Mouse (Mus musculus) forelimb bud, embryonic 11.5 days (tissue): ENCODE data around the gene Rpia.
"Not testable (repeated sequence)": the region's sequence is repeated elsewhere in the genome, so short reads cannot be mapped to it uniquely, and the experiment has no call there.

Source experiments
- DNase-seq: peaks from one replicate; pipeline ENCODE4 v3.0.0-alpha.2; 2012; ENCODE audit warnings: low read depth, low spot score

The Rpia gene

DNA sequence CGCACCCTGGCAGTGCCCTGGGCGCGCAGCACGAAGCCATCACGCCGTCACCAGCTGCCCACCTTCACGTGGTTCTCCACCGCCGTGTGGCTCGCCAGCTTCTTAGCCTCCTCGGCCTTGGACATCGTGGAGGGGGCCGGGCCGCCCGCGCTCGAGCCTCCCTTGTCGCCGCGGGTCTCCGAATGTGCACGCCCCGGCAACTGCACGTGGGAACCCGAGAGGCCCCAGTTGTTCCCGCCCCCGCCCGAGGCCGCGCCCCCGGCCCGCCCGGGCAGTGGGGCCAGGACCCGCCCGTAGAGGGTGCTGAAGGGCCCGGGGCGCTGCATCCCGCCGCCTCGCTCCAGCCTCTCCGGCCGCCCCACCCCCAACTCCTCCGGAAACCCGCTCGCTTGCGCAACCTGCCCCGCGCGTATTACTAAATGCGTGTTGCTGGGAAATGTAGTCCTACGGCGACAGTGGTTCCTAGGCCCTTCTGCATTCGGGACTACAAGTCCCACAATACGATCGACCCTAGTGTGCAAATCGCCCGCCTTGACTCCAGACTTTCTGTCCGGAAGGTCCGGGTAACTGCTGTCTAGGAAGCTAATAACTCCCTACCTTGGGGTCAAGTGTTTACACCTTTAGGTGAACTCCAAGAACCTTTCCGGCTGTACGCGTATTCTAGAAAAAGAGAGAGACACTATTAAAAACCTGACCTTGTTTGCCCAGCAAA is at the start of gene Rpia:
Gene Rpia, minus strand, starts transcription at position 409 of the 712 bp plus-strand sequence.
- peak; percentile 97 for DNase-seq

DNA sequence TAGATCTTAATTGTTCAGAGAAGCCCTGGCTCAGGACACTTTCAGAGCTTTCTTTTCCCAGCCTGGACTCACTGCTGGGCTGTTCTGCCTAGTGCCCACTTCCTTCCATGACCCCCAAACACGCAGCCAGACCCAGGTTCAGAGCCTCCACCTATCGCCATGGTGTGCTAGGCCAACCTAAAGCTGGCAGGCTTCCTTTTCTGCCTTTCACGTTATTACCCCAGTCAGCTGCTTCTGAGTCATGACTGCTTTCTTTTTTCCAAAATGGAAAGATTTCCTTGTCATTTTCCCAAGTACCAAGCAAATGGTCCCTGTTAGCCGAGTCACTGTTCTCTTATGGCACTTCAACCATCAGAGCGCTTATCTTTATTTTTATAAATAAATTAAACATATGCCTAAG is 48.2 kb upstream of the Rpia start:
- no peak for DNase-seq

DNA sequence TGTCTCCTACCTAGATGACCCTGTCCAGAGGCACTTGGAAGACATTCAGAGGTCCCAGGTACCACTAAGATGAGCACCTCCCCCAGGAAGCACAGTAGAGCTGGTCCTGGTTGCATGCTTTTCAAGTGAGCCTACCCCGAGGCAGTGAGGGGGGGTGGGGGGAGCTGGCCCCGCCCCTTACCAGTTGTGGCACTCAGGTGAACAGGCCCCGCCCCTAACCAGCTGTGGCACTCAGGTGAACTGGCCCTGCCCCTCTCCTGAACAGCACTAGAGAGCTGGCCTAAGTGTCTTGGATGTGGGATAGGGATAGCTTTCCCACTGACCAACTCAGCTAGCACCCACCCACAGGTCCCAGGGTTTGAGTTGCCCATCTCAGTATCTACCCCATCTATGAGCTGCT is 46.5 kb upstream of the Rpia start:
- no peak for DNase-seq

DNA sequence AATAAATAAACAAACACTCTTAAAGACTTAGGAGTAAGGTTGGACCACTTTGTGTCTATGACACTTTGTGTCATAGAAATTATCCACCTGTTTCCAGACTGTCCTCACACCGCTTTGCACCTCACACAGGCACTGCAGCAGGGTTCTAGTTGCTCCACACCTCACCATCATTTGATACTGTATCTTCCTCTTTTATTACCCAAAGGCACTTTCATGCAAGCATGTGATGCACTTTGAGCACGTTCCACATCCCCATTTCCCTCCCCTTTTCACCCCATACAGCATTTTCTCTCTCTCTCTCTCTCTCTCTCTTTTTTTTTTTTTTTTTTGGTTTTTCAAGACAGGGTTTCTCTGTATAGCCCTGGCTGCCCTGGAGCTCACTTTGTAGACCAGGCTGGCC is 45.3 kb upstream of the Rpia start:
- DNase-seq = no peak

DNA sequence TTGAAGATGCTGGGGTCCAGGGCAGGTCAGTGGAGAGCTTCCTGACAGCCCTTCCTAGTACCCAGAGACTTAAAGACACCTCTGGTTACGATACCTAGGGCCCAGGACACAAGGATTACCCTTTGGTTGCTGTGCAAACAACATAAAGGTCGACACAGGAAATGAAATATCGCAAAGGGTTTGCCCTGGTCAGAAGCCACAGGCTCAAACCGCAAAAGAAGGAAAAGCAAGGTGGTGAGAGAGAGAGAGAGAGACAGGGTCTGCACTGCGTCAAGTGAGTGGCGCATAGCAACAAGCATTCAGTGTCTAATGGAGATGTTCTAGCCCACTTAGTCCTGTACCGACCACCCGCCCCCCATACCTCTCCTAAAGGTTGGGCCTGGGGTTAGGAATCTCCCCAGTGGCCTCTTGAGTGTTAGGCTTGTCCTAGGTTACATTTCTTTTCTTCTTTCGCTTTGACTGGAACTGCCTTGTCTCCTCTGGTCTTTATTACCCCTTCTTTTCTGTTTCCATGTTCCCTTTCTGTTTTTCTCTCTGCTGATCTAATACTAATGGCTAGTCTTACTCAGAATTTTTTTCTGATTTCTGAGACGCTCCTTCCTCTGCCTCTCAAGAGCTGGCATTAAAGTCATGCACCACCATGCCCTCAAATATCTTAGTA is 39.3 kb upstream of the Rpia start:
- no peak for DNase-seq

DNA sequence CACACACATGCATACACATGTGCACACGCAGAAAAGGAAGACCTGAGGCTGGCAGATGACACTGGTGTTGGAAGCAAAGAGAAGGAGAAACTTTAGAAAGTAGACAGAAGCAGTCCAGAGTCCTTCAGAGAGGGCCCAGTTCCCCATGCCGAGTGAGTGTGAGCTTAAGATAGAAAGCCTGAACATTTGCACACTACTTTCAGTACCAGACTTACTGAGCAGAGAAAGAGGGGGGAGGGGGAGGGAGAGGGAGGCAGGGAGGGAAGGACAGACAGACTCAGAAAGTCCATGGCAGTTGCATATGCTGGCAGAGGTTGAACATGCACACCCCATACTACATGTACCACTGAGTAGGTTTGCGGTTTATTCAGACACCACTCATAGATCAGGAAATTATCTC is 38.5 kb upstream of the Rpia start:
- no peak for DNase-seq

DNA sequence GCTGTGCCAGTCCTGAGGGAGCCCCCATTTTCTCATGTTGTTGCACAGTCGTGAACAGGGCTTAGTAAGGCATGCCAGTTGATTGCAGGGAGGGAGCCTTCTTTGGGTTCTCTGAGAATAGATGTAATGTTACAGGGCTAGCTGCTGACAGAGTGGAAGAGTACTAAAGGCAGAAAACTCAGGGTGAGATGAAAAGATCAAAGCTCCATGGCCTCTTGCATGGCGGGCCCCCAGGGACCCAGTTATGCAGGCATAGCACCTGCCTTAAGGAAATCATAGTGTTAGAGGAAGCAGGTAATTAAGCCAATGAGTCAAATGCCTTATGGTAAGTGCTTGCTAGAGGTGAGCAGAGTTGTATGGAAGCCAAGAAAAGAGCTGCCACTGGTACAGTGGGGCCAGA is 37.4 kb upstream of the Rpia start:
- DNase-seq = no peak

DNA sequence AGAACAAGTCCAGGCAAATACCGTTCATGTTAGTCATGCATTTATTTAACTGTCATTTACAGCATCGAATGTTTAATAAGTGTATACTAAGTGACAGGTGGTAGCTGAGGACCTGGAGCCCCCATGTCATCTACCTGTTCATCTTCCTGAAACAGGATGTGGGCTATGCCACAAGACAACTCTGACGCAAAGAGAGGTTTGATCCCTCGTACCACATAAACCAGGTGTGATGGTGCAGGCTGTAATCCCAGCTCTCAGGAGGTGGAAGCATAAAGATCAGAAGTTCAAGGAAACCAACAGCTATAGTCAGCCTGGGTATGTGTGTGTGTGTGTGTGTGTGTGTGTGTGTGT is 32.9 kb upstream of the Rpia start:
- no peak for DNase-seq

DNA sequence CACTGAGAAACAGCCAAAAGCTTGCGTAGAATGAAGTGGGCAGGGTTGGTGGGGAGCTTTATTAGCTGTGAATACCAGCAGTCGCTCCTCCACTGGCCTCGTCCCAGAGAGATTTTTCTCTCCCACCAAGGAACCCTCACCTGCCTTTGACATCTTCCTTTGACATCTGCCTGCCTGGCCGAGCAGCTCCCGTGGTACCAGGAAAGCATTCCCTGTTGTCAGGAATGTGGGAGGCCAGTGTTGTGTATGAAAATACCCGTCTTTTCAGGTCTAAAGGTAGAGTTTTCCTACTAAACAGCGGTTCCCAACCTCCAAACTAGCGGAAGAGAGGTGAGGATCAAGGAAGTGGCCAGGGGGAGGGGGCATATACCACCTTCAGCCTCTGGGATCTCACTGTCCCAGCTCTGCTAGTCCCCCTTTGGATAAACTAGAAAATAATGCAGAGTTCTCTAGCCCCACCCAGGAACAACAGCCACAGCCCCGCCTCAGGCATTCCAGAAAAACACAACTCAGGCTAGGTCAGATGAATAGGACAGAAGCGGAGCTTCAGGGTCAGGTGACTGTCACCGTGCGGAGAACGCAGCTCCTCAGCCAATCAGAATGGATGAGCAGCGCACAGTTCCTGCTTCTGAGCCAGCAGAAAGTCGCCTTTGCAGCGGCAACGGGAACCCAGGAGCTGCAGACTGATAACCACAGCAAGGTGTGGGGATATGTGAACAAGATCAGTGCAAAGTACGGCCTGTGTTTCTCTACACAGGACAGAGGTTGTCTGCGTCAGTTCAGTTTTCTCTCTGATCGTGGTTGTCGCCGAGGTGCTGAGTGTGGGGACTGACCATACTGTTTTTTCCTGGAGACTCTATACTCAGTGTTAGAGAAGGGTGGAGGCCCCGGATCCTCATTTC is 32.3 kb upstream of the Rpia start:
- peak; percentile 52 for DNase-seq

DNA sequence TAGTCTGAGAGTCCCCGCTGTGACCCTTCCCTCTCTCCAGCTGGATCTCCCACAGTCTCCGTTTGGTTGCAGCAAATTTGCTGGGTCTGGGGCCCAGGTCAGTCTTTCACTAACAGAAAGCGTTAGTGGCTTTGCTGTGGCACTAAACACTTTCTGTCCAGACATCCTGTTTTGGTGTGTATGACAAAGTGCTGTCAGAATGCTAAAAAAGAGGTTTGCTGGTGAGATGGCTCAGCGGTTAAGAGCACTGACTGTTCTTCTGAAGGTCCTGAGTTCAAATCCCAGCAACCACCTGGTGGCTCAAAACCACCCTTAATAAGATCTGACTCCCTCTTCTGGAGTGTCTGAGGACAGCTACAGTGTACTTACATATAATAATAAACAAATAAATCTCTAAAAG is 31.2 kb upstream of the Rpia start:
- not testable (repeated sequence) for DNase-seq

DNA sequence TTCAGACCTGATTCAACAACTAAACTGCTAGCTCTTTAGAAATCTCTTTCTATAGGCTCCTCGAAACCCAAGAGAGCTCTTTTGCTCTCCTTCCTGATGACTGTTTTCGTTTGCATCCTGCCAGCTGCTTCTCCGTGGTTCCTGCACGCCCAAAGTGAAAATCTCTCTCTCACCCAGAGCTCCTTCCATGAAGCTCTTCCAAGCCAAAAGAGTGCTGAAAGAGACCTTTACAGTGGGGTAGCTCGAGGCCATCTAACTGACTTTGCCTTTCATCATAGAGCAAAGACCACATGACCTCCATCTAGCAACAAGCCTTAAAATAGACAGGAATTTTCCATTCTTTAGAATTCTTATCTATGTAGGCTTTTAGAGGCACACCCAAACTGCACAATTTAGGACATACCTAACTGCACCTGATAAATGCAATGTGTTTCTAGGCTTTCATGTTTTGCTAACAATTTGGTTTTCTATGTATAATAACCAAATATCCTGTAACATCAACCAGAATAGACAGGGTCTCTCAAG is 30.4 kb upstream of the Rpia start:
- DNase-seq = no peak

DNA sequence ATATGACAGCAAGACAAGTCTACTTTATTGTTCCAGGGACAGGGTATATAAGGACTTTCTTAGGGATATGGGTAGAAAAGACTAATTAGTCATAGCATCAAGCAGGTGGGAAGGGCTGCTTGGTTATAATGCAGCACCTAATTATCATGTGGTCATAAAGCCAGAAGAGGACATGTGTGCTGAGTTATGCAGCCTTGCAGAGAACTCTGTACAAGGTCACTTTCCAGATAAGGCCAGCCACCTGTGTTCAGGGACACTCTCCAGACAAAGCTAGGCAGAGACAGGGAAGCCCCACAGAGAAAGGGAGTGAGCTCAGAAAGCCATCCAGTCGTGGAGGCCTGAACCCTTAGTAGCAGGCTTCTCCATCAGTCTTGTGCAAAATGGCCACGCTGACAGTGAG is 29.5 kb upstream of the Rpia start:
- DNase-seq = no peak

DNA sequence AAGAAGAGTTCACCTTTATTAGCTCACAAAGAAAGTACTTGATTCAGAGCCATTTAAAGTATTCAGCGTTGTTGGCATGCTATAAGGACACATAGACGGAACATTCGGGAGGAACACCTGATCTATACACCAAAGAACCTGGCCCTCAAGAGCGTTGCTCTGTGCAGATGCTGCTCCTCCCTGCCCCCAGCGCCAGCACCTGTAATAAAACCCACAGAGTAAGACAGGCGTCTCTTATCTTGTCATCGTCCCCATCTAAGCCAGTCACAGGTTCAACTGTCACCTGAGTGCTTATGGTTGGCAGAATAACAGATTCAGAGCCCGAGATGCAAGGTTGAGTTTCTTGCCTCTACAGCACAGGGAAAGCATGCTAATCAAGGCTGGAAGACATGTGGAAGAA is 23.4 kb upstream of the Rpia start:
- no peak for DNase-seq

DNA sequence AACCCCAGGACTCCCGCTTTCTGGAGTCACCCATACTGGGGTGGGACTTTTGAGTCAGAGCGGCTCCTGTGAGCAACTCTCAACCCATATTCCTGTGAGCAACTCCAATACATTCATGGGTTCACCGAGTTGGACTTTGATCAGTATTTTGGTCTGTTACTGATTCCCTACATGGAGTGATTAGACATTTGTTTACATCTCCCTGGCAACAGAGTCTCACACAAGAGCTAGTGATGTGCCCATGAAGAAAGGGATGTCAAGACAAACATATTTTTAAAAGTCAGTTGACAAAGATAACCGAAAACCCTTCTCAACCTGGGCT is 22.6 kb upstream of the Rpia start:
- DNase-seq = no peak

DNA sequence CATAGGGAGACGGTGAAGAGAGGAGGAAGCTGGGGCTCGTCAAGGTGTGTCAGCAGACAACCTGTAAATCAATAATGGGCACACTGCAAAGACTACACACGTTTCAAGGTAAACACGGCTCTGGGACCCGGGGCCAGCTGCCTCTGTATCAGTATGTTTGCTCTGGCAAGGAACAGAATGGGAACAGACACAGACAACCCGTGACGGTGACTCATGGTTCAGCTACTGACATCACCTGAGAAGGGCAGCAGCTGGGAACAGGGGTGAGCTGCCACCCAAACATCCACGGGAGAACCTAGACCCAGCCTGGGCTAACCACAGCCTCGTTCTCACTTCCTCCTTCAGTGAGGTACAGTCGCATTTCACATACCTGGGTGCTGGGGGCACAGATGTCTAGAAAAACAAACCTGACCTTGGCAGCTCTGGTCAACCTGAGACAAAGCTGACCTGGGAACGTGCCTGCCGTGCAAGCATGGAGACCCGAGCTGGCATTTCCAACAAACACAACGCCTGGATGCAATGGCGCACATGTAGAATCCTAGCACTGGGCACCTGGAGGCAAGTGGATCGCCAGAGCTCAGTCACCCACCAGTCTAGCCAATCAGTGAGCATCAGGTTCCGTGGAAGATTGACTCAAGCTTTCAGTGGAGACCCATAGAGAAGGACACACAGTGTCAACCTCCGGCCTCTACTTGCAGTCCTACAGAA is 22.0 kb upstream of the Rpia start:
- no peak for DNase-seq

DNA sequence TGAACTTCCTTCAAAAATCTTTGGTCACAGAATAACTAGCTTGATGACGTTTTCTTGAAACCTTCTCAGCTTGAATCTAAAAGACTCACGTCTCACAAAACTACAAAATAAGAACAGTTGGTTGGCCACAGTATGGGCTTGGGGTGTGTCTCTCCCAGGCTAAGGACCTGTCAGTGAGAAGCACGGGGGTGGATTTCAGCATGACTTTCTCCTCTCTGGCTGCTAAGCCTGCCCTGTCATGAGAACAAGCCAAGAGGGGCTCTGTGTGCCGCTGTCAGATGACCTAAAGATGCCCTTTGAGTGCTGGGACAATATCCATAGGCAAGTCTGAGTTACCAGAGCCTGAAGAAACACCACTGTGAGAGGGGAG is 20.5 kb upstream of the Rpia start:
- no peak for DNase-seq

DNA sequence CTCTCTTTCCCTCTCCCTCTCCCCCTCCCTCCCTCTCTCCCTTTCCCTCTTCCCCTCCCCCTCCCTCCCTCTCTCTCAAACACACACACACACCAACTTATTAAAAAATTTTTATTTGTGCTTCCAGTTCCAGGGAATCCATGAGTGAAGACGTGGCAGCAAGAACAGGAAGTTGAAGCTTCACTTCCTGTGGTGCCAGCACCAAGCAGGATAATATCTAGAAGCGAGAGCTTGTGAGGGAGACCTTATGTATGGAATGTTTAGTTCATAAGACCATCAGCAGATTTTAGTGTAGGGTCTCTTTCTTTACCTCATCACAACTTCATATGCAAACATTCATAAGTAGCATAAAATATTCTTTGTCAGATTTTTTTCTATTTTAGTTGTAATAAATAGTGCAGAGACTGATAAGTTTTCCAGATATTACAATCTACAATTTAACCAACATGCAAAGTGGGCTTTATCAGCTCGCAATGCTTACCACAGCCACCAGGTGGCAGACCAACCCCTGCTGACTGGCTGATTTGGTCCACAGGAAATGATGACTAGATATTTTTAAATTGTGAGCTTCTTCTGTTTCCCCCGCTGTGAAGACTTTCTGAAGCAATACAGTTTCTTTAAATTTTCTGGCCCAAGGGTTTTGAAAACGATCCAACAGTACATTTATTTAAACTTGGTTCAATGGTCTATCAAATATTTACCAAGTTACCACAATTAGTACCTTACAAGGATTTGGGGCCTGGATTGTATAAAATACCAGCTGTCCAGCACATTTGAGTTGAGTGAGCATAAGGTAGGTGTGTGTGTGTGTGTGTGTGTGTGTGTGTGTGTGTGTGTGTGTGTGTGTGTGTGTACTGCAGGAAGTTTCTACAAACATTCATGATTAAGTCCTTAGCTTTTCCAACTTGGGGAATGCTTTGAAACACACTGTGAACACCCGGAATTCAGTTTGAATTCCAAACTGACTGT is 19.8 kb upstream of the Rpia start:
- DNase-seq = peak; percentile 59

DNA sequence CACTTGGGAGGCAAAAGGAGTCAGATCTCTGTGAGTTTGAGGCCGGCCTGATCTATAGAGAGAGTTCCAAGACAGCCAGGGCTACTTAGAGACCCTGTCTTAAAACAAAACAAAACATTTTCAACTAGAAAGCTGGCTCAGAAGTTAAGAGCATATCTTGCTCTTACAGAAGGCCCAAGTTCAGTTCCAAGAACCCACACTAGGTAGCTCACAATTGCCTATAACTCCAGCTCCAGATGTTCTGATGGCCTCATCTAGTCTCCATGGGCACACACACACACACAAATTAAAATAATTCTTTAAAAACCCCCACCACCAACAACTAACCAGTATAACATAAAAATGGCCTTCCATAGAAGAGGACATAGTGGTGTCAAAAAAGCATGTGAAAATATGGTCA is 18.5 kb upstream of the Rpia start:
- DNase-seq = no peak

DNA sequence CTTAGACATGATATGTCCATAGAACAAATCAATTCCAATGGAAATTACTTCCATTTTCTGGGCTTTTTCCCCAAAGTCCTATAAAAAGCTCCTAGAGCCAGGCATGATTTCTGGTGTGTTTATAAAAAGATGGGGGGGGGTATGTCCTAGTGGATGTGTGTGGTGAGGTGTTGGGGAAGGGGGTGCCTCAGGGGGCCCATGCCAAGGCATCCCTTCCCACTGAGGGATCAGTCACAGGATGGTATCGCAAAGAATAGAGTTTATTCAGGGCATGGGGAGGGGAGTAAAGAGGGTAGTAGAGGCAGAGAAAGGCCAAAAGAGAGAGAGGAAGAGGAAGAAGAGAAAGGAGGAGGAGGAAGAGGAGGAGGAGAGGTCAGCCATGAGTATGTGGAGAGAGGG is 14.5 kb upstream of the Rpia start:
- DNase-seq = no peak

DNA sequence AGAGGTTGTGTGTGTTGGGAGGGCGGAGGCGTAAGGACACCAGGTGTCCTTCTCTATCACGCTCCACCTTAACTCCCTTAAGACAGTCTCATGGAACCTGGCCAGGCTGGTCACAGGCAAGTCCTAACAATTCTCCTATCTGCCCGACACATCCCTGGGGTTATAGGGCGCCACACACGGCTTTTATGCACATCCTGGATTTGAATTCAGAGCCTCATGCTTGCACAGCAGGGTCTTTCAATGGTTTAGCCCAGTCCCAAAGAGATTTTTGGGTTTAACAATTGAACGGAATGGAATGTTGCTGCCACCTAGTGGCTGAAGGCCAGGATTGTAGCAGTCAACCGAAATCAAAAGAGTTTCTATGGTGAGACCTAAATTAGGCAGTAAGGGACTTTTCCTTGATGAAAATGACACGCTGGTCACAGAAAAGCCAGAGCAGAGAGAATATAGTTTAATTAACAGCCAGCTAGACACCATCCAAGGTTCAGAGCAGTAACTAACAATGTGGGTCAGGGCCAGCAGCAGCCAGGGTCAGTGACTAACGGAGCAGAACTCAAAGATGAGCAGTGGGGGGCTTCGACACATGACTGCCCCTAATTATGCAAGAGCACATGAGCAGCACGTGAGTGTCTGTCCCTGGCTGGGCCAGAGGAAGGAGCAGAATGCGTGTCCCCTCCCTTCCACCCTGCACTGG is 13.9 kb upstream of the Rpia start:
- DNase-seq = peak; percentile 80
